ENCODE assay signal across 16 mouse cellular contexts in genomic region chr1:91248242-91248641, GRCm38 (mm10). TPM values are rescaled to one million over a fixed set of nuclear protein-coding genes. Genes with fewer than 3 reads are reported as not detected.
DNase-seq lines count a peak whose midpoint lies in the region; ATAC-seq and TF ChIP-seq lines count a peak whose summit lies in the region.
"Had no signal": no experiment of that assay in that cellular context is flagged by ENCODE, and none has a peak within 500 bp of the region (broad histone marks: within the 10 kb centered on the region; RNA-seq: fewer than 3 reads in every experiment).

No protein-coding gene starts in this region.

- H3K27me3 ChIP-seq in heart, embryonic 10.5 days (ENCODE audit: insufficient read depth, poor library complexity, severe bottlenecking), result no peaks in the 10 kb centered on the region
- no peaks in the 10 kb centered on the region for H3K27me3 ChIP-seq in liver, embryonic 14.5 days (ENCODE audit: control insufficient read depth, insufficient read depth, low read length)
- H3K27me3 ChIP-seq: forebrain, embryonic 15.5 days; limb, embryonic 13.5 days; midbrain, embryonic 12.5 days; neural tube, embryonic 12.5 days; stomach, embryonic 15.5 days had no signal

- peak; percentile 54 for ATAC-seq in liver, embryonic 14.5 days (ENCODE audit: insufficient read depth)
- ATAC-seq: forebrain, embryonic 15.5 days had no signal

- no peak overlapping the region for H3K4me3 ChIP-seq in heart, embryonic 10.5 days
- no peak overlapping the region; a peak in 1 of 4 replicates for H3K4me3 ChIP-seq in liver, embryonic 14.5 days (ENCODE audit: insufficient read depth in 1 of 2, low read depth in 2 of 2, low read length in 2 of 2)
- H3K4me3 ChIP-seq: forebrain, embryonic 15.5 days; limb, embryonic 13.5 days; stomach, embryonic 15.5 days had no signal

- TF ChIP-seq EP300 in liver, embryonic 14.5 days (IDR thresholded peaks at IDR 0.05; ENCODE audit: low read depth), result peak; percentile 68

- peak overlapping the region; percentile 77 for H3K4me2 ChIP-seq in liver, embryonic 14.5 days (ENCODE audit: low read depth)
- H3K4me2 ChIP-seq: forebrain, embryonic 15.5 days; stomach, embryonic 15.5 days had no signal

- no peaks in the 10 kb centered on the region for H3K9me3 ChIP-seq in heart, embryonic 10.5 days
- no peaks in the 10 kb centered on the region for H3K9me3 ChIP-seq in liver, embryonic 14.5 days (ENCODE audit: control insufficient read depth, low read length)
- H3K9me3 ChIP-seq: forebrain, embryonic 15.5 days; hindbrain, embryonic 10.5 days; limb, embryonic 13.5 days; midbrain, embryonic 12.5 days; neural tube, embryonic 12.5 days; stomach, embryonic 15.5 days had no signal

- 68% methylated on average over 5 of the region's 5 CpGs for WGBS in heart, embryonic 10.5 days
- 46% methylated on average over 5 of the region's 5 CpGs for WGBS in liver, embryonic 14.5 days (ENCODE audit: insufficient replicate concordance)

- no peak for TF ChIP-seq CTCF in liver, embryonic 14.5 days (IDR thresholded peaks at IDR 0.05; ENCODE audit: low read depth)

- H3K36me3 ChIP-seq in heart, embryonic 10.5 days, result no peaks in the 10 kb centered on the region
- H3K36me3 ChIP-seq in liver, embryonic 14.5 days (replicated peaks; ENCODE audit: control insufficient read depth, insufficient read depth, low read depth), result no peaks in the 10 kb centered on the region
- H3K36me3 ChIP-seq: forebrain, embryonic 15.5 days; hindbrain, embryonic 10.5 days; limb, embryonic 13.5 days; midbrain, embryonic 12.5 days; neural tube, embryonic 12.5 days; stomach, embryonic 15.5 days had no signal

- no peak overlapping the region for H3K27ac ChIP-seq in heart, embryonic 10.5 days
- H3K27ac ChIP-seq in liver, embryonic 14.5 days, result peak overlapping the region; percentile 94
- H3K27ac ChIP-seq: forebrain, embryonic 15.5 days; limb, embryonic 13.5 days; midbrain, embryonic 12.5 days; neural tube, embryonic 12.5 days; stomach, embryonic 15.5 days had no signal

- H3K4me1 ChIP-seq in heart, embryonic 10.5 days, result peaks cover 25% of the 10 kb centered on the region
- peaks cover 33 to 40% of the 10 kb centered on the region in 2 experiments for H3K4me1 ChIP-seq in liver, embryonic 14.5 days (replicated peaks; ENCODE audit: control insufficient read depth in 2 of 2, insufficient read depth in 2 of 2, low read length in 1 of 2)

- peak; percentile 91 for DNase-seq in heart, adult 11 months
- DNase-seq in heart, embryonic 10.5 days (ENCODE audit: low spot score), result no peak
- peak; percentile 91 for DNase-seq in 3T3-L1 (ENCODE audit: low read depth, low spot score)
- peak; percentile 61 for DNase-seq in c-Kit-negative CD71-positive TER-119-positive erythroid progenitor cells, embryonic 14.5 days (ENCODE audit: low read depth, low spot score)
- peak; percentile 68 to 70 (median 69) for DNase-seq in liver, embryonic 14.5 days (ENCODE audit: low read depth in 3 of 3, low spot score in 3 of 3)
- DNase-seq in testis, postnatal 14 days (ENCODE audit: low spot score), result no peak
- no peak for DNase-seq in frontal cortex, postnatal 10 days (ENCODE audit: low spot score in 2 of 2)
- DNase-seq in cerebellum, postnatal 25 days, result no peak
- DNase-seq: kidney, adult 8-10 months; right cerebral cortex, adult 18-20 months had no signal

- peak overlapping the region; percentile 58 for H3K9ac ChIP-seq in liver, embryonic 14.5 days (replicated peaks)
- H3K9ac ChIP-seq: forebrain, embryonic 15.5 days; limb, embryonic 13.5 days; midbrain, embryonic 12.5 days; neural tube, embryonic 12.5 days; stomach, embryonic 15.5 days had no signal

RNA-seq across cellular contexts. Expression of gene Ube2f, which starts 1.9 kb away (rescaled TPM):
- 76.9 and 82.8 TPM in 2 replicates for polyA plus RNA-seq in heart, embryonic 10.5 days (2016; fragmentation: Nextera tagmentation; extraction: Ambion mirVana)
- polyA plus RNA-seq in liver, embryonic 14.5 days (2012; rRNA removed), result 31.0 and 41.1 TPM in 2 replicates
- polyA plus RNA-seq in liver, embryonic 14.5 days (2014; fragmentation: Nextera tagmentation; extraction: Ambion mirVana), result 58.3 and 61.1 TPM in 2 replicates

RNA-seq across cellular contexts. Expression of gene Scly, which starts 49.9 kb away (rescaled TPM):
- polyA plus RNA-seq in heart, embryonic 10.5 days (2016; fragmentation: Nextera tagmentation; extraction: Ambion mirVana), result 21.2 and 21.9 TPM in 2 replicates
- 20.7 and 21.0 TPM in 2 replicates for polyA plus RNA-seq in liver, embryonic 14.5 days (2012; rRNA removed)
- polyA plus RNA-seq in liver, embryonic 14.5 days (2014; fragmentation: Nextera tagmentation; extraction: Ambion mirVana), result 21.0 and 22.6 TPM in 2 replicates

Comparison
In these comparisons a context has a peak if more than half of its experiments do, and no peak if none do; other contexts are left out.
1. DNase-seq: peak in heart, adult 11 months (single experiment), 3T3-L1 (single experiment), c-Kit-negative CD71-positive TER-119-positive erythroid progenitor cells, embryonic 14.5 days (single experiment) and liver, embryonic 14.5 days (3 of 3); none in heart, embryonic 10.5 days (single experiment), testis, postnatal 14 days (single experiment), frontal cortex, postnatal 10 days (0 of 2) and cerebellum, postnatal 25 days (0 of 2).